Mouse (Mus musculus): Measurements from ENCODE around the gene Fam163a. TPM values are rescaled to one million over a fixed set of nuclear protein-coding genes. Genes with fewer than 3 reads are reported as not detected.
A peak's percentile ranks its signal among the peaks of the same experiment; 100 is the strongest.
"Not testable (repeated sequence)": the region's sequence is repeated elsewhere in the genome, so short reads cannot be mapped to it uniquely, and the experiment has no call there.

The Fam163a gene
- total RNA-seq, 2 experiments from 2014 or later: not detected

DNA sequence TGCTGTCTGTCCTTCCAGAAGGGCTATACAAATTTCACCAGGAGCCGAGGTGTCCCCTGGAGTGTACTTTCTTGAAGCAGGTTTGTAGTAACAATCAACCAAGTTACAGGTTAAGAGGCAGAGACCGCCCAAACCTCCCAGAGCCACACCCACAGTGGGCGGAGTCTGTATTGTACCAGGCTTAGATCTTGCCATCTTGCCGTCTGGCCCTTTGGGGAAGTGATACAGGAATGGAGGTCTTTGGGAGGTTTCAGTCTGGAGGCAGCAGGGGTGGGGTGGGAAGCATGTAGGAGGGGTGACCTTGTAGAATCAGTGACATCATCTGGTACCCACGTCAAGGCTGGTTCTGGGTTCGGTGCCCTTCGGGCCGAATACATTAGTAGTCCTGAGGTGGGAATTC is 115.3 kb downstream of the Fam163a start:
- ATAC-seq (replicated peaks; ENCODE audit: poor library complexity): peak; percentile 72

DNA sequence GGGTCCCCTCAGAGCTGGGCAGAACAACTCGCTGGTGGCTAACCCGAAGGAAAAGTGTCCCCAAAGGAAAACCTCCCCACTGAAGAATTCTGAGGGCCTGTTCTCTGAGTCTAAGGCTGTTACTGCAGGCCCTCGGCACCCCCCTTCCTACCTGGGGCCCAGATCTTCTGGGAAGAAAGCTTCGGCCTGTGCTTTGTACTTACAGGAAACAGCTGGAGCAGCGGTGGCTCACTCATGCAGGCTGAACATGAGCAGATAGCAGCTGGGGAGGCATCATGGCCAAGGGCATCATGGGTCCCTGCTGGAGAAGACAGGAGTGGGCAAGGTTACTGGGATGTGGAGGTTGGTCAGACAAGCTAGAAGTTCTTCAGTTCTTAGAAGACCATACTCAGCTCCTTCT is 117.2 kb downstream of the Fam163a start:
- ATAC-seq (replicated peaks; ENCODE audit: poor library complexity): no peak

DNA sequence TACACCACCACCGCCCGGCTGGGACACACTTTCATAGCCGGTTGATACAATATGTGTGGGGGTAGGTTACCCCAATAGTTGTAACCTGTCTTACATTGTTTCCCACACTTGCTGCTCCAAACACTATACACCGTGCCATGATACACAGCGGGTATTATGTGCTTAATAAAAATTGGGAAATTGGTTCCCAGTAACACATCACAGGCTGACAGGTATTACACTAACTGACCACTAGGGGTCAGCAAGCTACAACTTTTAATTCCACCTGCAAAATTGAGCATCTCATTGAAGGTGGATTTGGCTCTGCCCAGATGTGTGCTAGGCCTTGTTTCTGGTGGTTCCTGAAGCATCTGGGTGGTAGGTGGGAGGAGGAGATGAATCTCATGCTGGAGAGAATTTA is 119.1 kb downstream of the Fam163a start:
- peak; percentile 88 for ATAC-seq (replicated peaks; ENCODE audit: poor library complexity)

DNA sequence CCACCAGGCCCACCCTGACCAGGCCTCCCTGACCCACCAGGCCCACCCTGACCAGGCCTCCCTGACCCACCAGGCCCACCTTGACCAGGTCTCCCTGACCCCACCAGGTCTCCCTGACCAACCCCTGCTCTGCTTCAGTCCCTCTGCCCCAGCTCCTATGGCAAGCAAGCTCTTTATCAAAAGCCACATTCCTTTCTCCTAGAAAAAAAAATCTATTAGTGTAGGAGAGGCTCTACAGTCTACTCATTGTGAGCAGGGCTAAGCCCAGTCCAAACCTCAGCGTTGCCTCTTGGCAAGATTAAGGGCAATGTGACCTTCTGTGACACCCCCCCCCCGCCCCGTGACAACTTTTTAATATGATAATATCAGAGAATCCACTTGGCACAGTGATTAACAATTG is 120.2 kb downstream of the Fam163a start:
- ATAC-seq (replicated peaks; ENCODE audit: poor library complexity): no peak

DNA sequence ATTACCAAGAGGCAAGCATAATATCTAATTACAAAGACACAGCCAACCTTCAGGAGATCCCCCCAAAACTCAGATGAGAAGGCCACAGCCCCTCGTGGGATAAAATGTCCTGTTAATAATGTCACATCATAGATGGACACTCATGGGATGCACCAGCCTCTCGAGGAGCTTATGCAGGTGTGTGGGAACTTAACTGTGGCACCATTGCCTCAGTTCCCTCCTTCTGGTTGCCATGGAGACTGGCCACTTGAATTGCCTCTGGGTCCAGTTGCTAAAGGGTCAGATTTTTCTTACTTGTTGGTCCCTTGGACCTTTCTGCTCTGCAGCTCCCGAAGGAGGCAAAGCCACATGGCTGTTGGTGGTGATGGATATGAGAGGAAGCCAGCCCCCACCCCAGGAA is 127.2 kb downstream of the Fam163a start:
- ATAC-seq (replicated peaks; ENCODE audit: poor library complexity): no peak

DNA sequence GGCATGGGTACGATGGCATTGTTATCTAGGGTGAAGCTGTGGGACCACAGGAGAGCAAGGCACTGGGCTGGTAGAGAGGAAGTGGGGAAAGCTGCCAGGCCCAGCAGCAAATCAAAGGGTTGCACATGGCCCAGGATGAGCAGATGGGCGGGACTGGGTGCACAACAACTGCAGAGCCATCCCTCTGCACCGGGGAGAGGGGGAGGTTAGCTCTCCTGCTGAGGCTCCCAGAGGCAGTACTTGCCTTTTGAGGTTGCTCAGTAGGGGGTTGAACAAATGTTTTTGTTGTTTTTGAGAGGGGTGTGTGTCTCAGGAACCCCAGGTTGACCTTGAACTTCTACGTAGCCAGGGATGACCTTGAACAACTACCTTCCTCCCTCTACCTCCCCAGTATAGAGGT is 128.4 kb downstream of the Fam163a start:
- ATAC-seq (replicated peaks; ENCODE audit: poor library complexity): peak; percentile 96

DNA sequence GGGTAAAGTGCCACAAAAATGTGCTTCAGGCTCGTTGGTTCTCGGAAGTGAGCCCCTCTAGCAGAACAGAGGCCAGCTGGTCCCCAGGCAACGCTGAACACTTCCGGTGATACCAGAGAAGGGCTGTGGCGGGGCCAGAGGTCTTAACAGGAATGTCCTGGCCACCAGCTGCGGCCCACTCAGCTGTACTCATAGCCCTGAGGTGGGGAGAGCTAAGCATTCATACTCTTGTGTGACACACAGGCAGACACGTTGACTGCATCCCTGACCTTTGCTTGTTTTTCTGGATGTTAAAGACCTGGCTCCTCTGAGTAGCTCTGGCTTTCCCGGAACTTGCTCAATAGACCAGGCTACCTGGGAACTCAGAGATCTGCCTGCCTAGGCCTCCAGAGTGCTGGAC is 130.3 kb downstream of the Fam163a start:
- ATAC-seq (replicated peaks; ENCODE audit: poor library complexity): no peak

DNA sequence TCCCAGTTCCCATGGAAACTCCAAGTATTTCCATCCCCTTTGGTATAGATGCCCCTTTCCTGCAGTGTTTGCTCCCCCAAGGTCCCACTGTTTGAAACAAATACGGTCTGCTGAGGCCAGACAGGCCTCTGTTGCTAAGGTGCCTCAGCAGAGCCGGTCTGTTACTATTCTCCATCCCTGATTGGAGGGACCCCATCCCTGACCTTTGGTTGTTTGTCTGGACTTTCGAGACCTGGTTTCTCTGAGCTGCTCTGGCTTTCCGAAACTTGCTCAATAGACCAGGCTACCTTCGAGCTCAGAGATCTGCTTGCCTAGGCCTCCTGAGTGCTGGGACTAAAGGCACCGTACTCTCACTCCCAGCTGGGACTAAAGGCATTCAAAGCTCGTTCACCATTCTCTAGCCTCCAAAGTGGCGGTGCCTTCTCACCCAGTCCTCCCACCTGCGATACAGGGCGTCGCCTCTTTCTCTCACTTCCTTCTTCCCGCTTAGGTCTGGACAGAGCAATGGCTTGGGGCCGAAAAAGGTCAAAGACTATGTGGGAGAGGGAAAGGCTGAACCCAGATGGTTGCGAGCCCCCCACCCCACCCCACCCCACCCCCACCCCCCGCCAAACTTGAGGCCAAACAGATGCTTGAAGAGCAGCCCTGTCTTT is 131.5 kb downstream of the Fam163a start:
- no peak for ATAC-seq (replicated peaks; ENCODE audit: poor library complexity)

DNA sequence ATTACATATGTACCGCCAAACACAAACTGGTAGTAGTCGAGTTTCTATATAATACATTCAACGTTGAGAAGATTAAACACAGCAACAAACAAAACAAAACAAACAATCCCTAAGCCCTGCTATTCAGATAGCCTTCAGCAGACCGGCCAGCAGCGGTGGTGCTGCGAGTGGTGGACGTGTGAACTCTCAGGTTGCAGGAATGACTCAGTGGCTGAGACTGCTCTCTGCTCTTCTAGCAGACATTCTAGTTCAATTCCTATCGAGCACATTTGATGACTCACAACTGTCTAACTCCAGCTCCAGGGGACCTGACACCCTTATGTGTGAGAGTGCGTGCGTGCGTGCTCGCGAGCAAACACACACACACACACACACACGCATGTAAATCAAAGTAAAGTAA is 134.7 kb downstream of the Fam163a start:
- ATAC-seq (replicated peaks; ENCODE audit: poor library complexity): no peak

DNA sequence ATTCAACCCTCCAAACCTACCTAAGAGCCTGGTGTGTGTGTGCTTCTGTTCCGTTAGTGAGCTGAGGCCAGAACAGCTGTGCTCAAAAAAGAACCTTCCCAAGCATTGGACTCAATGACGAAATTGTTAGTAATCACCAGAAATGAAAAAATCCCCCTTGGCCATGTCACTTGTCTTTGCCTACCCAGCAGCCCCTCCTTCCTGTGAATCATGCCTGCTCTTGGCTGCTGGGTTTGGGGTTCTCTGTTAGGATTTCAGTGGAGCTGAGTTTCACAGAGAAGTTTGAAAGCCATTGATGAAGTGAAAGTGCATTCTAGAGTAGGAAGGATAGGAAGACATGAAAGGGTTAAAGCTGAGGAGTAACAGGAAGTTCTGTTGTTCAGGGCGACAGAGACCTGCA is 138.7 kb downstream of the Fam163a start:
- ATAC-seq (replicated peaks; ENCODE audit: poor library complexity): peak; percentile 84

DNA sequence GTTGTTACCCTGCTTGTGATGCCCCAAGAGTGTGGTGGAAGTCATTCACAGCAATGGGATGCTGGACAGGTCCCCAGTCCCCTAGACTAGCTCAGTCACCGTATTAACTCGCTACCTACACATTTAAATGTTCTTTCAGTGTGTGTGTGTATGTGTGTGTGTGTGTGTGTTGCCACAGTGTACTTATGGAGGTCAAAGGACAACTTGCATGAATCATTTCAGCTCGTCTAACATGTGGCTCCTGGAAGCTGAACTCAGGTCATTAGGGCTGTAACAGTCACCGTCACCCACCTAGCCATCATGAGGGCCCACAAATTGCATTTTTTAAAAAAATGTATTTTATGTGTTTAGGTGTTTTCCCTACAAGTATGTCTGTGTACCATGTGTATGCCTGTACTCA is 142.6 kb downstream of the Fam163a start:
- ATAC-seq (replicated peaks; ENCODE audit: poor library complexity): no peak

DNA sequence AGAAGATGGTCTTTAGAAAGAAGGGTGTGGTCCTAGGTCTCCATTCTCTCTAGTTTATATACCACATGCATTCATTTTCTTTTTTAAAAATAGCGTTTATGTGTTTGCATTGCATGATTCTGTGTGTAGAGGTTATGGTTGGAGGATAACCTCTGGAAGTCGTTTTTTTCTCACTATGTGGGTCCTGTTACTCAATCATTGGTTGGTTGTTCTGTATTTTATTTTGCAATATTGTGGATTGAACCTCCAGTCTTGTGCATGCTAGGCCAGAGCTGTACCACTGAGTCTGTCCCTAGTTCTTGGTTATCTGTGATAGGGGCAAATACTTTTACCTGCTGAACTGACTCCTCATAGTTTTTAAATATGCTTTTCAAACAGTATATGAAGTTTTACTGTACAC is 146.6 kb downstream of the Fam163a start:
- peak; percentile 80 for ATAC-seq (replicated peaks; ENCODE audit: poor library complexity)

DNA sequence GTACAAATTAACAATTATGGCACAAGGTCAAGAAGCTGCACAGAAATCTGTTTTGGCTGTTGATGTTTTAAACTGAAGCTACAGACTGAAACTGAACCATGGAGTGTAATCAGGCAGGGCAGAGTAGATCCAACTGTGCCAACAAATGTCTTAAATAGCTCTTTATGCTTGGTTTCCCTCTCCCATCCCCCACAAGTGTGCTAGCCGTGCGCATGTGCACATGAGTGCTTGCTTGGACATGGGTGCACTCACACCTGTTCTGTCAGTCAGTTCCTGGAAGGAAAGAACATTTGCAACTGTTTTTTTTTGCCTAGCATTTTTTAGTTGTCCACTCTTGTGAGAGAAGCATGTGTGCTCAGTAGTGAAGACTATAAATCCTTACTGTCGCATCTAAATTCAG is 158.1 kb downstream of the Fam163a start:
- no peak for ATAC-seq (replicated peaks; ENCODE audit: poor library complexity)

DNA sequence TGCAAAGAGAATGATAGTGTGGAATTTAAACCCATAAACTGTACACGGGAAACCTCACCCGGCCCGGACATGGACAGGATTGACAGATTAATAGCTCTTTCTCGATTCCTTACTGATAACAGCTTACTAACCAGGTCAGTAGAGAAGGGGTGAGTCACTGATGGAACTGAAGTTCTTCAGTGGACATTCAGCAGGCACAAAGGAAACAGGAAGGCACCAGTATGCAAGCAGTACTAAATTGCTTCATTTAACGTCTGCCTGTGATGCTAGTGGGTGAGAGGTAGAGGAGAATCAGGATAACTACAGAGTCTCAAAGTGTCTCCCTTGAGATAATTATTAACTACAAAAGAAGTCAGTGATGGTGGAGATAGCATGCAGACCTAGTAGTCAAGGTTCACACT is 160.6 kb downstream of the Fam163a start:
- ATAC-seq (replicated peaks; ENCODE audit: poor library complexity): no peak

DNA sequence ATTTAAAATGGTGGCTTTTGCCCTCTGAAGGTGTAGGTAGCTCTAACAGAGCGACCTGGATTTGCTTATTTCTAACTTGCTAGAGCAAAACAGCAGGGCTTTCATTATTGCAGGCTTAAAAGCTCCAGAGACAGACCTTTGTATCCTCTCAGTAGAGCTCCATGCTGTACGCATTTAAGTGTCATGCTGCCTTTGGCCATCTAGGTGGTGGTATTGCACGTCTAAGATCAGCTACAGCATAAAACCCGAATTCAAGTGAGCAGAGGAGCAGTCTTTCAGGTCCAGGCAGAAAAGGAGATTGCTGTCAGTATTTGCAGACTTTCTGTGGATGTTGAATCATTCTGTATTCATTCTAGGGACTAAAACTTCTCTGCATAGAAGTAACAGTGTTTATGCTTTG is 161.8 kb downstream of the Fam163a start:
- peak; percentile 74 for ATAC-seq (replicated peaks; ENCODE audit: poor library complexity)

DNA sequence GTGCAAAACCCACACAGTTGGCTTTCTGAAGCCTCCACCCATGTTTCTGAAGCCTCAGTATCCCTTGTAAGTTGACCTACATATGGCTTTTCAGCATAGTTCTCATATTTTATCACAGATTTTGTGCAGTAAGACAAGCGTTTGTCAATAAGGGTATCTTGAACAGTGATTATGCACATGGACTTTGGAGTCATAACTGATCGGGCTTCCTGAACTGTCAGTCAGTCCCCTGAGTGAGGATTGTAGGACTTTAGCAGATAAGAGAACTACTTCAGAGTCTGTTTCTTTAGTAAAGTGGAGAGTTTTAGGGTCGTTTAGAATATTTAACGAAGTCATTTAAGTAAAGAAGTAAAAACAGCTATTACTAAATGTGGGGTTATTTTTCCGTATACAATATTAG is 162.3 kb downstream of the Fam163a start:
- no peak for ATAC-seq (replicated peaks; ENCODE audit: poor library complexity)

DNA sequence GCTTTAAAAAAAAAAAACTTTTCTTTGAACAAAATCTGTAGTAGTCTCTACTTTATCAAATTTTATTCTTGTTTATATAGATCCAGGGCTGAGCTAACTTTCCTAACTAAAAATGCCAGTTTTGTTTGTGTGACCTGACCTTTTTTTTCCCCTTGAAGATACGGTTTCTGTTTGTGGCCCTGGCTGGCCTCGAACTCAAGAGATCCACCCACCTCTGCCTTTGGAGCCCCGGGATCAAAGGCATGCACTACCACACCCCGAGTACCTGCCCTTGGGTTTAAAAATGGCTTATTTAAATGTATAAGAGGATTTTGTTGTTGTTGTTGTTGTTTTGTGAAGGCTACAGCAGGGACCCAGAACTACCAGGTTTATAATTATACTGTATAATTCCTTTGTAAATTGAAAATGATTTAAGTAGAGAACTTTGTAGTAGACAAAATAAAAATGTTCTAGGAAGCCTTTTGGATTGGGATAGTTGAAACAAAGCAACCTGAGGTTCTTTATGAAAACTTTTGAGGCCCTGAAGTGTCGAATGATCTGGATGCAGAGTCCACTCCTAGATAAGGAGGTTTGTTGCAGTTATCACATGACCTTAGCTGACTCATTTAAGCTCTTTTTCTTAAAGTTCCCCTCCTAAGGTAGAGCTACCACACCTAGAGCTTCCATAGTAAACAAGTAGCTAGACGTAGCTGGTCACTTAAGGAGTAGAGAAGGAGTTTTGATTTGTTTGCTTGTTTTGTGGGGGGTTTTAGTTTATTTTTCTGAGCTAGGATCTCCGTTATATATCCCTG is 163.2 kb downstream of the Fam163a start:
- ATAC-seq (replicated peaks; ENCODE audit: poor library complexity): no peak

DNA sequence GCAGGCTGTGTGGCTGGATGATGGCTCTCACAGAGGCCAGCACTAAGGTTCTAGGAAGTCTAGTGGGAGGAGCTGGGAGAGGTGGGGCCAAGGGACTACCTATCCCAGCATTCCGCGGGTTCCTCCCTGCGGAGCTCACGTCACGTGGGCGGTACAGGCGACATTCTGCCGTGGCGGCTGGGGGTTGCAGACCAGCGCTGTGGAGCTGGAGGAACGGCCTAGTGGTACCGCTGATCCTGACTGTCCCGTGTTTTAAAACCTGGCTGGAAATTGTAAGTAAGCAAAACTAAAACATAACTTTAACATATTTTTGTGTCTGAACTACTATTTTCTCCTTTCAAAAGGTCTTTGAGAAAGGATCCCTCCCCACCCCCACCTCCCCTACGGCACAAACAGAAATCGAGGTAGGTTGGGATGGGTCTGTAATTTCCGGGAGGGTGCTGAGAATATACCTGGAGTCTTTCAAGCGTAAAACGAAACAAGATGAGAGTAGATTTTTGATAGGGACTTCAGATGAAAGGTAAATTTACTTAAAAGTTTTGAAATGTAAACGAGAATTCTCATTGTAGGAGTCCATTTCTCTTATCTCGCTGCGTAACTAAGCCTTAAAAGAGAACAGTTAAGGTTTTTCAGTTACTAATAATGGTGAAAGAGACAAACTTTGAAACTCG is 164.0 kb downstream of the Fam163a start:
- ATAC-seq (replicated peaks; ENCODE audit: poor library complexity): peak; percentile 59

DNA sequence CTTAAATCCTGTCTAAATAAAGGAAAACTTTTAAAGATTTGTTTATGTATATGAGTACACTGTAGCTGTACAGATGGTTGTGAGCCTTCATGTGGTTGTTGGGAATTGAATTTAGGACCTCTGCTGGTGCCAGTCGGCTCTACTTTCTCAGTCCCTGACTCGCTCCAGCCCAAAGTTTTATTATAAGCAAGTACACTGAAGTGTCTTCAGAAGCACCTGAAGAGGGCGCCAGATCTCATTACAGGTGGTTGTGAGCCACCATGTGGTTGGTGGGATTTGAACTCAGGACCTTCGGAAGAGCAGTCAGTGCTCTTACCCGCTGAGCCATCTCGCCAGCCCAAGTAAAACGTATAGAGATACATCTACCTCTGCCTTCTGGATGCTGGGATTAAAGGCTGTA is 164.8 kb downstream of the Fam163a start:
- not testable (repeated sequence) for ATAC-seq (replicated peaks; ENCODE audit: poor library complexity)

DNA sequence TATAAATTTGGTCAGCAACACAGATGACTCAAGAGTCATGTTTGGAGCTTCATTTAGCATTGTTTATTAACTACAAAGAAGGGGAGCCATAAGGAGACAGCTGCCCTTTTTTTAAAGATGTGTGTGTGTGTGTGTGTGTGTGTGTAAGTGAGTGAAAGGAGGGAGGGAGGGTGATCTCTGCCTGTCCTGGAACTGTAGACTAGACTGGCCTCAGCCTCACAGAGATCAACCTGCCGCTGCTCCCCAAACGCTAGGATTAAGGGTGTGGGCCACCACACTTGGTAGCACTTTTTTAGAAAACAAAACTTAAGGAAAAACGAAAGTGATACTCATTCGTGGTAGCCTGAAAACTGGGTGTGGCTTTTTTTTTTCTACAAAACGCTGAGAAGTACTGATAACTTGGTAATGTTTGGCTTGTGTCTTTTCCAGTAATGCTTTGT is 167.7 kb downstream of the Fam163a start:
- ATAC-seq (replicated peaks; ENCODE audit: poor library complexity): peak; percentile 7

DNA sequence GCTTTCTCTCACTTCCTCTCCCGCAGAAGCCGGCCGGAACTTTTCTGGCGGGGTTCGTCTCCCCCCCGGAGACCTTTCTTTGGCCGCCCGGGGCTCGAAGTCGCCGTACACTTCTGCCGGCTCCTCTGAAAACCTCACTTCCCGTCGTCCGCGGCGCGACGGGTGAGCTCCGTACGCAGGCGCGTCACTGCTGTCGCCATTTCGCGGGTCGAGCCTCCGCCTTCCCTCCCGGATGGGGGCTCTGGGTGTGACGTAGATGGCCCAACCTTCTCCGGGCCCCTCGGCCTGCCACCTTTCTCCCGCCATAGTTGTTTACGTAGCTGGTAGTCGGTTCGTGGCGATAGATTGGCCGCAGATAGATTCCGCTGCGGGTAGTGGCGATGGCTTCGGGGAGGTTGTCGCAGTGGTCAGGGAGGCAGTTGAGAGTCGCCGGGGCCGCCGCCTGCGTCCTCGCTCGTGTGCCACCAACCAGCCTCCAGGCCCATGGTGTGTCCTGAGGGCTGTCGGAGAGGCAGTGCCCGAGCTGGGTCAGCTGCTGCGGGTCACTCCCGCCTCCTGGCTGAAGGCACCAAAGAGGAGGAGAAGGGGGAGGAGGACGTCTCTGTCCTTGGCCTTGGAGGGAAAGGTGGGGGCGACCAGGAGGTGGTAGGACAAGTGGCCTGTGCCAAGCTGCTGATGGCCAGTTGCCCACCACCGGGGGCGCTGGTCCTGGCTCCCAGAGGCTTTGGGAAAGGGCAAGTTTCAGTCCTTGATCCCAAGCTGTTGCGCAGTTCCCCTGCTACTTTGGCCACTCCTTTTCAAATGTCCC is 168.7 kb downstream of the Fam163a start, which contains the start of gene Tor1aip1:
Tor1aip1 (minus strand) TSS at position 551 of the 808 bp plus-strand sequence.
- ATAC-seq (replicated peaks; ENCODE audit: poor library complexity): peak; percentile 70

All from megakaryocyte progenitor cell, adult 5-6 weeks (primary cell).